Mouse (Mus musculus) neural tube, embryonic 10.5 days (tissue): ENCODE measurements around the gene Stard8.
"Not testable (repeated sequence)": the region's sequence is repeated elsewhere in the genome, so short reads cannot be mapped to it uniquely, and the experiment has no call there.

ENCODE experiments used
- DNase-seq: peaks from one replicate; pipeline ENCODE4 v3.0.0-alpha.2; 2017; ENCODE audit warnings: low spot score; ENCODE audit errors: extremely low spot score

Gene Stard8

GRCm38 (mm10) chrX:99046360-99047055, 43.5 kb downstream of the Stard8 start:
- DNase-seq = no peak

DNA sequence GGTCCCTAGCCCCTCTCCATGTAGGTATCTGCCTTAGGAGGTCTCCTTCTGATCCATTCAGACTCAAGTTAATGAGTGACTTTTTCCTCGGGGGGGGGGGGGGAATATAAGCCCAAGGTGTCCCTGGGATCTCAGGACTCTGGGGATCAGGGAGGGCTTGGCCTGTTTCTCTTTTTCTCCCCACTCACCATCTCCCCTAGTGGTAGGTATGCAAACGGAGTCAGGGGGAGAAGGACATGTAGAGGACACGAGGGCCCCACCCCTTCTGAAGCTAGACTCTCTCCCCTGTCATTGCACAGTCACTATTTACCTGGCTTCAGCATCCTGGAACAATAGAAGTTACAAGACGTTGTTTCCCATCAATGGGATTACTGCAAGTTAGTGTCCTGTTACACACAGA, 45.1 kb downstream of the Stard8 start:
- DNase-seq = no peak

DNA sequence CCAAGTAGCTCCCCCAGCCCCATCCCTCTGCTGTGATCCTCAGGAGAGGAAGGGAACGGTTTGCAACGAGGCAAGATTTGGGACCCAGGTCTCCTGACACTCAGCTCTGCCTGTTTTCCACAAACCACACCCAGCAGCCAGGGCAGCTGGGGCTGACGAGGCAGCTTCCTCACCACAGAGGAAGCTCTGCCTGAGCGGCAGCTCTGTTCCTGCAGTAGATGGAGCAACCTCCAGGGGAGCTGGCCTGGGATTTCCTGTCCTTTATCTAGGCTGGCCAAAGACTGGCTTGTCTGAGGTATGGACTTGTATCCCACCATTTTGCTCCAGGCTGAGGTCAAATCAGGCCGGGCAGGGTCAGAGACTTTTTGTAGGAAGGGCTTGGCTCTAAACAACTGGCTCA, 46.2 kb downstream of the Stard8 start:
- no peak for DNase-seq

DNA sequence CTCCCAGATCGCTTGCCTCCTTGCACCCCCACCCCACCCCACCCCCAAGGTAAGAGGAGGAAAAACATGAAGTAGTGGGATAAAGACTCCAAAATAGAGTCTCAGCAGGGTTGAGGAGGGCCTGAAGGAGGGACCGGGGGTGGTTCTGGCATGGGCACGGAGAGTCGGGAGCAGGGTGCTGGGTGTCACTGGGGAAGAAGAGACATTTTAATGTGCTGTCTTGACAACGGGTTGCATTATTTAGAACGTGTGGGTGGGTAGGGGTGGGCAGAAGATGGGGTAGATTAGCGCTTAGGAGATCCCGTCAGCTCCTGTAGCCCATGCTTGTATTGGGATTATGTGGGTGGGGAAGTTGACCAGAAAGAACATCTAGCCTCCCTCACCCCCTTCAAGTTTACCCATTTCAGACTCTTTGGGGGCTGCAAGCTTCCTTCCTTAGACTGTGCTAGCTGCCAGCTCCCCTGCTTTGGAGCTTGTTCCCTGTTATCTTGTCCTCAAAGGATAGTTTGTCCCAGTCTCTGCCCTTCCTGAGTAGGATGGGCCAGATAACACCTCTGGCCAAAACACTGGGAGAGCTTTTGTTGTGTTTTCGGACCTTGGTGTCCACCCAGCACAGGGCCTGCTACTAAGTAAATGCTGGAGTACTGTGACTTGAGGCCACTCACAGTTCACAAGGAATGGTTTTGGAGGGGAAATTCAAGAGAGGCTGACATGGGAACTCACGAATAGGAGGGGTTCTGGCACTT, 47.9 kb downstream of the Stard8 start:
- DNase-seq = no peak

- DNase-seq = no peak
Measured at GRCm38 (mm10) chrX:99052255-99052654, 49.2 kb downstream of the Stard8 start.

- DNase-seq = no peak
Measured at GRCm38 (mm10) chrX:99054512-99054911, 51.5 kb downstream of the Stard8 start.

DNA sequence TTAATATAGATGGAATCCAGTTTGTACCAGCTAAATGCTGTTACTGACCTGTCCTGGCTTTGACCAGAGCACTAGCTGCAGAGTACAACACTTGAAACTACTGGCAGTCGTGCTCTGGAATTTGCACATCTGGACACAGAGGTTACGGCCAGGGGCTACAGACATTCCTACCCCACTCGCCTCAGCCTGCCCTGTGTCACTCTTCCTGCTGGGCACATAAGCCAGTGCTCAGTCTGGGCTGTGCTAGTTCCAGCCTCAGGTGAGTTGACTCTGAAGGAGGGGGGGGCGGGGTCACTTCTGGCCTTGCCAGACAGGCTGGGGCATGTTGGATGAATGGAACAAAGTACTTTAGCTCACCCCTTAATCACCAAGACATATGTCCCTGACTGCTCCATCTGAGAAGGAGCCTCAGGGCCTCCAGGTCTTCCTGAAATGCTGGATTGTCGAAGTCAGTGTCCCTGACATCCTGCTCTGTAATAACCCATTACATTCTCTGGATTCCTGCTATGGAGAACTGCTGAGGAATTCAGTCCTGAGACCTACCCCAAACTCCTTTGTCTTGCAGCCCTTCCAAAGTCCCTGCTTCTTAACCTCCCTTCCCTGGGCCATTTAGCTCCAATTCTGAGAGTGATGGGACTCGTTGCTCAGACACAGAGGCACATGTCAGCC, 54.9 kb downstream of the Stard8 start:
- DNase-seq = no peak

DNA sequence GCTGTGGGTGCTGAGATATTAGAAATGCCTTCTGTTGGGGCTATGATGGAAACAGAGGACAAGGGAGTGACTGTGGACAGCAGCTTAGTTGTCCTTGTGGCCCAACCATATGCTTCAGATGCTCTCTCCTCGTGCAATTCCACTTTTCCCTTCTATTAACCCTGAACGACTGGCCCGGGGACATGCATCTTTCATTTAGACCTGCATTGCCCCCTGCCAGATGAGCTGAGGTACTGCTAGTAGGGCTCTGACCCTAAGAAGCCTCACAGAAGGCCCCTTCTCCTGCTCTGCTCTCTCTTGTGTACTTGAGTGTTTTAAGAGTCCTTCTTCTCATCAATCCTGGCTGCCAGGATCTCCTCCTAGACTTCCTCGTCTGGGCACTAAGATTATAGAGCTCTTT, 56.1 kb downstream of the Stard8 start:
- no peak for DNase-seq

DNA sequence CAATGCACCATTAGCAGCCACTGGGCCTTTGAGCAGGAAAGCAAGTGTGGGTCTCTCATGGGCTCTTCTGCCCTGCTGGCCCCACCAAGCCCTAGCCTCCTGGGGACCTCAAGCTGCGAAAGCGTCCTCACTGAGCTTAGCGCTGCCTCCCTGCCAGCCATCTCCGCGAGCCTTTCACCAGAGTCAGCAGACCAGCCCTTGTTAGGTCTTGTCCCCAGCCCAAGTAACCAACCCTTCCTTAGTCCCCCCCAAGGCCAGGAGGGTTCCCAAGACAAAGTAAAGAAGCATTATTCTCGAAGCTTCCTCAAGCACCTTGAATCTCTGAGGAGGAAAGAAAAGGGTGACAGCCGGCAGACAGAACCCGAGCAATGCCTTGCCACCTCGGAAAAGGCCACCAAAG, 62.5 kb downstream of the Stard8 start:
- DNase-seq = no peak

DNA sequence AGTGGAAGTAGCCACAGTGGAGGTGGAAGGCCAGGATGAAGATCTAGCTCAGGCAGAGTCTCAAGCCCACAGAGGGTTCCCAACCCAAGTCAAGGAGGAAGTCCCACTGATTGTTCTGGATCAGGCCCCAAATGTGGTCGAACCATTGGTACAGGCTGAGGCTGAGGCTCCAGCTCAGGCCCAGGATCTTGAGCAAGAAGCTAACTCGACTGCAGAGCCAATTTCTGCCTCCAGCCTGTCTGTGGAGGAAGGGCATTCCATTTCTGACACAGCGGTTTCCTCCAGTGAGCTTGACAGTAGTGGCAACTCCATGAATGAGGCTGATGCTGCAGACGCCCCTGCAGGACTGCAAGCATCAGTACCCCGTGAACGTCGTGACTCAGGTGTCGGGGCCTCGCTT, 63.5 kb downstream of the Stard8 start:
- no peak for DNase-seq

DNA sequence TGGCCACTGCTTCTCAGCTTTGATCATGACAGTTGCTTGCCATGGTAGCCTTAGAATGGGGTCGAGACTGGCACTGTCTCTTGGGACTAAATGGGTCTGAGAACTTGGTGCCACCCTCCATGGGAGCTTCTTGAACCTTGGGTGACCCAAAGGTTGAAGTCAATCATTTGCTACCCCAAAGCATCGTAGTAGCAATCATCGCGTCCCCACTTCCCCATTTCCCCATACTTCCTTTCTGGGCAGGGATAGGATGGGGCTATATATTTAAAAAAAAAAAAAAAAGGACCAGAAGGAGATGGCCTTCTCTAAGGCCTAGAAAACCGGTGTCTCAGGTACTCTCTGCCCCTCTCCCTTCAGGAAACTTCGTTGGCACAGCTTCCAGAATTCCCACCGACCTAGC, 64.2 kb downstream of the Stard8 start:
- DNase-seq = no peak

- no peak for DNase-seq
Measured at GRCm38 (mm10) chrX:99067671-99068151, 64.7 kb downstream of the Stard8 start.

DNA sequence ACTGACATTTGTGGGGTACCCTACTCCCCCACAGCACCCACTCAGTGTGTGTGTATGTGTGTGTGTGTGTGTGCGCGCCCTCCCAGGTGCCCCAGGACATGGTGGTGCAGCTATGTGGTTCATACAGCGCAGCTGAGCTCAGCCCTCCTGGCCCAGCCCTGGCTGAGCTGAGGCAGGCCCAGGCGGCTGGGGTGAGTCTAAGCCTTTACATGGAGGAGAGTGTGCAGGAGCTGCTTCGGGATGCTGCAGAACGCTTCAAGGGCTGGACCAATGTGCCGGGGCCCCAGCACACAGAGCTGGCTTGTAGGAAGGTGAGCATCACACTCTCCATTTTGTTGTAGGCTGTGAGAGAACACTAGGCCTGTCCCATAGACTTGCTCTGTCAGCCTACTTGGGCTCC, 68.1 kb downstream of the Stard8 start:
- no peak for DNase-seq

GRCm38 (mm10) chrX:99072596-99072995, 69.5 kb downstream of the Stard8 start:
- DNase-seq = no peak

DNA sequence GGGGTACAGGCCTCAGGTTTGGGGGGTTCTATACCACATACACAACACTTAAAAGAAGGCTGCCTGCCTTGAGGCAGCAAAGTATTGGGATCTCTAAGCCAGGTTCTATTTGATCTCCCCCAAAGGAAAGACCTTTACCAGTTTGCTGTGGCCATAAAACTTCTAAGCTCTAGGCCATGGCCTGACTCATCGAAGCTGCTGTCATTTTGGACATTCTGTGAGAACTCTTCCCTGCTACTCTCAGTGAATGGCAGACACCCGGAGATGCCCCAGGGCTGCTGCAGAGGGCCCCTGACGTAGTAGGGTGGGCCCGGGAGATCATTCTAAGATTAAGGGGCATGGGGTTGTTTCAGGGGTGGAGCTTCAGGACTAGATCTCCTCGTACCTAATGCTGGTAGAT, 72.1 kb downstream of the Stard8 start:
- DNase-seq = no peak

DNA sequence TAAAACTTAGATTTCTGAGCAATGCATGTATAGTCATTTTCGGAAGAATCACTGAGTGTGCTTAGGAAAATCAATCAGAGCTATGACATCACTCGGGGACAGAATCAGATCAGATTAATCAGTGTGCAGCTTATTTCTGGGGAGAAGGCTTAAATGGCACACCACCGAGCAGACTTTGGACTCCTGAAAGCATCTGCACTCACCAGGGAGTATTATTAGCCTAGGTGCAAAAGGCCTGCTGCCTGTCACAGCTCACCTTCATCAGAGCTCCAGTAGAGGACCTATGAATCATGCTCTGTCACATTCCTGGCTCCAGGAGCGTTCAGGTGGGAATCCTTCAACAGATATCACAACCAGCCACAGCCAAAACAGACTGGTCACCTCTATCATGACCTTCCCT, 73.4 kb downstream of the Stard8 start:
- no peak for DNase-seq

DNA sequence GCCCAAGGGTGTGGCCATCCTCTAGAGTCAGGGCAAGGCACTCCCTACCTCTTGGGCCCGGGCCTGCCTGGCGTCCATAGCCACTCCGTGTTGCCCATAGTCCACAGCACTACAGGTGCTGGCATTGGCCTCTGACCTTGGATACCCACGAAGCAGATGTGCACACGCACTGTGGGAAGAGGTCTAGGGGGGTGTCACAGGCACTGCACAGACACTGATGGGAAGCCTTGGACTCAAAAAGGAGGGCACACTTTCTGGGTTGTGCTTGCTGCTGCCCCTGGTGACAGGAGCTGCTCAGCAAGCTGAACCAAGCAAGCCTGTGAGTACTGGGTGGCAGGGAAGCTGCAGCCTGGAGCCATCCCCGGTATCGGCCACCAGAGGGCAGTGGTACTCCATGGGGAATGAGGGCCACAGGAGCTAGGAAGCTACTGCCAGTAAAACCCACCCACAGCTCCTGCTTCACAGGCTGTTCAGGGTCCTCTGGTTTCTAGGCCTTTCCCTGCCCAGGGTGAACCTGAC, 75.4 kb downstream of the Stard8 start:
- not testable (repeated sequence) for DNase-seq

GRCm38 (mm10) chrX:99092704-99093103, 89.7 kb downstream of the Stard8 start:
- DNase-seq = no peak

GRCm38 (mm10) chrX:99111088-99111724, 108.2 kb downstream of the Stard8 start:
- not testable (repeated sequence) for DNase-seq

- DNase-seq = no peak
Measured at GRCm38 (mm10) chrX:99119510-99119909, 116.5 kb downstream of the Stard8 start.
